ENCODE assay signal across 28 mouse cellular contexts in the genomic region with DNA sequence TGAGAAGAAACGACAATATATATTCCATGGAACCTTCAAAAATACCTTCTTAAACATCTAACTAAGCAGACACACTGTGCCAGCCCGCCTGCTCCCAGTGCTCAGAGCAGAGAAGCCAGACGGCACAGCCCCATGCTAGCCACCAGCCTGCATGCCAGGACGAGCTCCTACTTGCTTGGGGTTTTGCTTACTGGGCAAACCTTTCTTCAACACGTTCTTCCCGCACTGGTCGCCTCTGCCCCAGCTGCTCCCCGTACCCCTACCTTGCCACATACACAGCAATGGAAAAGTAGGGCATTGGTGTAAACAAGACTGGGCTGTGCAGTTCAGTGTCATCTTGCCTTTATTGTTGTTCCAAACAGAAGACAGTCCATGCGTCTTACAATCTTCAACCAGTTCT.
DNase-seq lines count a peak whose midpoint lies in the region; ATAC-seq and TF ChIP-seq lines count a peak whose summit lies in the region.
"Had no signal": no experiment of that assay in that cellular context is flagged by ENCODE, and none has a peak within 500 bp of the region (broad histone marks: within the 10 kb centered on the region; RNA-seq: fewer than 3 reads in every experiment).

No protein-coding gene starts in this region.

- TF ChIP-seq EP300 in heart, adult 2 months (IDR thresholded peaks at IDR 0.05; ENCODE audit: insufficient read depth, low read depth, low read length): no peak
- no peak for TF ChIP-seq EP300 in liver, postnatal 0 days (IDR thresholded peaks at IDR 0.05; ENCODE audit: low read depth)

- H3K36me3 ChIP-seq in heart, adult 2 months (ENCODE audit: control insufficient read depth, insufficient read depth, low read length): no peaks in the 10 kb centered on the region
- H3K36me3 ChIP-seq in liver, embryonic 15.5 days (replicated peaks): peaks cover 73% of the 10 kb centered on the region
- H3K36me3 ChIP-seq in liver, postnatal 0 days (replicated peaks; ENCODE audit: insufficient read depth, low read length): peaks cover 18% of the 10 kb centered on the region
- H3K36me3 ChIP-seq in intestine, embryonic 16.5 days (ENCODE audit: control insufficient read depth, insufficient read depth, low read length): peaks cover 3% of the 10 kb centered on the region

- WGBS in heart, adult 2 months: 88% methylated on average over 9 of the region's 9 CpGs
- WGBS in liver, embryonic 15.5 days (ENCODE audit: insufficient replicate concordance): 81% methylated on average over 9 of the region's 9 CpGs
- WGBS in liver, postnatal 0 days (ENCODE audit: insufficient replicate concordance): 88% methylated on average over 9 of the region's 9 CpGs
- 82% methylated on average over 9 of the region's 9 CpGs for WGBS in intestine, embryonic 16.5 days

- peak; percentile 83 for DNase-seq in heart, adult 11 months
- no peak for DNase-seq in heart, adult 2 months
- no peak for DNase-seq in liver, postnatal 0 days
- DNase-seq in urinary bladder, postnatal 14 days (ENCODE audit: low spot score): peak; percentile 73
- DNase-seq in urinary bladder, postnatal 36 days (ENCODE audit: low spot score in 2 of 2): peak; percentile 54 to 75
- DNase-seq: adrenal gland, postnatal 10 days; adrenal gland, postnatal 36 days; B cell, adult 2 months; cerebellum, adult 18-20 months; cerebellum, adult 9-10 months; cerebellum, postnatal 14 days; gastrocnemius, postnatal 14 days; heart, adult 18-20 months; heart, postnatal 14 days; heart, postnatal 4 days had no signal

- H3K4me3 ChIP-seq in heart, adult 2 months: no peak overlapping the region
- H3K4me3 ChIP-seq in liver, embryonic 15.5 days (replicated peaks): no peak overlapping the region
- H3K4me3 ChIP-seq in liver, postnatal 0 days (ENCODE audit: low read depth, low read length): no peak overlapping the region
- no peak overlapping the region for H3K4me3 ChIP-seq in intestine, embryonic 16.5 days (ENCODE audit: low read length)
- H3K4me3 ChIP-seq: embryonic facial prominence, embryonic 12.5 days; embryonic facial prominence, embryonic 15.5 days; forebrain, embryonic 12.5 days; heart, embryonic 10.5 days; heart, embryonic 13.5 days had no signal

- TF ChIP-seq CTCF in heart, adult 2 months (IDR thresholded peaks at IDR 0.05): no peak
- TF ChIP-seq CTCF in liver, postnatal 0 days (IDR thresholded peaks at IDR 0.05; ENCODE audit: low read depth): no peak

- no peak overlapping the region for H3K27ac ChIP-seq in heart, adult 2 months
- H3K27ac ChIP-seq in liver, embryonic 15.5 days (replicated peaks): peak overlapping the region; percentile 41; the same call in 1 of the 2 replicates
- H3K27ac ChIP-seq in liver, postnatal 0 days (ENCODE audit: low read depth): no peak overlapping the region
- H3K27ac ChIP-seq in intestine, embryonic 16.5 days (ENCODE audit: low read length): no peak overlapping the region
- H3K27ac ChIP-seq: embryonic facial prominence, embryonic 12.5 days; embryonic facial prominence, embryonic 15.5 days; forebrain, embryonic 12.5 days; heart, embryonic 13.5 days; hindbrain, embryonic 14.5 days; hindbrain, postnatal 0 days had no signal

- intact Hi-C loops in heart, adult 2 months (cut with DNase I): no loop called here

- H3K9me3 ChIP-seq in liver, embryonic 15.5 days (replicated peaks): no peaks in the 10 kb centered on the region
- no peaks in the 10 kb centered on the region for H3K9me3 ChIP-seq in liver, postnatal 0 days (ENCODE audit: low read length)
- no peaks in the 10 kb centered on the region for H3K9me3 ChIP-seq in intestine, embryonic 16.5 days (ENCODE audit: control insufficient read depth, low read length)
- H3K9me3 ChIP-seq: embryonic facial prominence, embryonic 12.5 days; embryonic facial prominence, embryonic 15.5 days; forebrain, embryonic 12.5 days; G1E; heart, embryonic 10.5 days; heart, embryonic 13.5 days had no signal

- no peaks in the 10 kb centered on the region for H3K79me2 ChIP-seq in heart, adult 2 months (replicated peaks; ENCODE audit: control insufficient read depth, insufficient read depth, low read length)

- no peaks in the 10 kb centered on the region for H3K4me1 ChIP-seq in heart, adult 2 months (ENCODE audit: control insufficient read depth, insufficient read depth, low read length)
- peaks cover 46% of the 10 kb centered on the region for H3K4me1 ChIP-seq in liver, embryonic 15.5 days (replicated peaks)
- peaks cover 8% of the 10 kb centered on the region; the same call in 1 of the 2 replicates for H3K4me1 ChIP-seq in liver, postnatal 0 days (ENCODE audit: insufficient read depth)
- H3K4me1 ChIP-seq in intestine, embryonic 16.5 days (ENCODE audit: control insufficient read depth, insufficient read depth, low read length): no peaks in the 10 kb centered on the region
- H3K4me1 ChIP-seq: embryonic facial prominence, embryonic 12.5 days; embryonic facial prominence, embryonic 15.5 days; forebrain, embryonic 12.5 days had no signal

- TF ChIP-seq POLR2A in heart, adult 2 months (IDR thresholded peaks at IDR 0.05; ENCODE audit: insufficient read depth, low read depth, low read length): no peak

- H3K27me3 ChIP-seq in heart, adult 2 months (ENCODE audit: control insufficient read depth, insufficient read depth, low read length): no peaks in the 10 kb centered on the region
- H3K27me3 ChIP-seq in liver, embryonic 15.5 days: no peaks in the 10 kb centered on the region
- no peaks in the 10 kb centered on the region for H3K27me3 ChIP-seq in liver, postnatal 0 days (ENCODE audit: insufficient read depth, low read length)
- no peaks in the 10 kb centered on the region for H3K27me3 ChIP-seq in intestine, embryonic 16.5 days (replicated peaks; ENCODE audit: control insufficient read depth, insufficient read depth, low read length)
- H3K27me3 ChIP-seq: CH12.LX; embryonic facial prominence, embryonic 12.5 days; embryonic facial prominence, embryonic 15.5 days; forebrain, embryonic 12.5 days; heart, embryonic 13.5 days; Patski had no signal

- ATAC-seq in liver, embryonic 15.5 days (ENCODE audit: insufficient read depth): no peak
- no peak for ATAC-seq in liver, postnatal 0 days
- no peak for ATAC-seq in intestine, embryonic 16.5 days
- ATAC-seq: forebrain, embryonic 16.5 days; hindbrain, postnatal 0 days; Patski had no signal

- H3K9ac ChIP-seq in heart, adult 2 months (ENCODE audit: low read depth, low read length): no peak overlapping the region
- H3K9ac ChIP-seq in liver, embryonic 15.5 days: no peak overlapping the region
- H3K9ac ChIP-seq in liver, postnatal 0 days (replicated peaks): no peak overlapping the region
- H3K9ac ChIP-seq in intestine, embryonic 16.5 days (ENCODE audit: low read depth, low read length): no peak overlapping the region
- H3K9ac ChIP-seq: embryonic facial prominence, embryonic 12.5 days; embryonic facial prominence, embryonic 15.5 days; forebrain, embryonic 12.5 days; hindbrain, embryonic 14.5 days had no signal

- no peak overlapping the region for H3K4me2 ChIP-seq in liver, embryonic 15.5 days
- H3K4me2 ChIP-seq in liver, postnatal 0 days (ENCODE audit: low read depth, low read length): no peak overlapping the region
- H3K4me2 ChIP-seq in intestine, embryonic 16.5 days (ENCODE audit: low read depth, low read length): no peak overlapping the region
- H3K4me2 ChIP-seq: embryonic facial prominence, embryonic 12.5 days; embryonic facial prominence, embryonic 15.5 days; forebrain, embryonic 12.5 days; heart, embryonic 13.5 days; hindbrain, embryonic 14.5 days had no signal

Comparison
In these comparisons a context has a peak if more than half of its experiments do, and no peak if none do; other contexts are left out.
1. DNase-seq: peak in heart, adult 11 months (single experiment), urinary bladder, postnatal 14 days (single experiment) and urinary bladder, postnatal 36 days (2 of 2); none in heart, adult 2 months (0 of 2) and liver, postnatal 0 days (single experiment).